Mouse (Mus musculus): Measurements from ENCODE around the gene Bicd2.

GRCm38 (mm10) chr13:49367657-49368440 lies 26.5 kb downstream of the Bicd2 start:
- TF ChIP-seq MAFK (IDR thresholded peaks at IDR 0.05; ENCODE audit: insufficient read depth, low read depth, low read length) (no peak), CHD2 (IDR thresholded peaks at IDR 0.05; ENCODE audit: low read depth, low read length) (no peak), ZNF384 (IDR thresholded peaks at IDR 0.05; ENCODE audit: low read depth, low read length) (no peak)
